In the genomic region with DNA sequence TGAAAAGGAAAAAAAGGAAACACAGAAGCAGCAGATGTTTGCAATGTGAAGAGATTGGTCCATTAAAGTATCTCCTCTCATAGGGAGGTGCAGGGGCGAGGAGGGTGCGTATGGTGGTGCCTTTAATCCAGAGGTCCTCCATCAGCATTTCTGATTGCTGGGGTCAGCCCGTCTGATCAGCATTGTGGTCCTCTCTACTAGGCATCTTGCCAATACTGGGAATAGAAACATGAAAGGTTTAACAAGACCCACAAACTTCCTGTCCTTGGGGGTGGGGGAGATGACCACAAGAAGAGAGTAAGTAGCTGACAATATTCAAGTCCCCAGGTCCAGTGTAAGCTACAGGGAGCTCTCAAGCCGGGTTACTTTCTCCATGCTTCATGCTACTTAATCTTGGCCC, we compare ENCODE assay signal across 9 mouse cellular contexts. TPM values are rescaled to one million over a fixed set of nuclear protein-coding genes. Genes with fewer than 3 reads are reported as not detected.
DNase-seq lines count a peak whose midpoint lies in the region; ATAC-seq and TF ChIP-seq lines count a peak whose summit lies in the region.
"Had no signal": no experiment of that assay in that cellular context is flagged by ENCODE, and none has a peak within 500 bp of the region (broad histone marks: within the 10 kb centered on the region; RNA-seq: fewer than 3 reads in every experiment).

No protein-coding gene starts in this region.

- 63% methylated on average over 4 of the region's 4 CpGs for WGBS in kidney, embryonic 14.5 days
- WGBS in hindbrain, postnatal 0 days = 53% methylated on average over 4 of the region's 4 CpGs
- 76% methylated on average over 4 of the region's 4 CpGs for WGBS in midbrain, embryonic 15.5 days

- H3K79me2 ChIP-seq in MEL (ENCODE audit: control insufficient read depth, insufficient read depth, low read length, poor library complexity) = peaks cover 32% of the 10 kb centered on the region

- no peak for DNase-seq in kidney, adult 11 months
- DNase-seq in MEL (ENCODE audit: low read depth, low spot score) = peak; percentile 63
- no peak for DNase-seq in hindbrain, postnatal 0 days (ENCODE audit: low spot score)
- DNase-seq in adipocyte (ENCODE audit: low spot score) = no peak
- no peak for DNase-seq in left cerebral cortex, postnatal 10 days (ENCODE audit: extremely low spot score in 1 of 2, low spot score in 2 of 2)

- intact Hi-C loops in left cerebral cortex, postnatal 10 days (cut with DNase I) = no loop called here

- no peak for TF ChIP-seq CTCF in MEL (IDR thresholded peaks at IDR 0.05 in 2 of 3, conservative IDR thresholded peaks at IDR 0.05 in 1 of 3; ENCODE audit: control insufficient read depth in 1 of 3, insufficient read depth in 1 of 3, low read depth in 2 of 3, low read length in 3 of 3, poor library complexity in 1 of 3, severe bottlenecking in 1 of 3)
- no peak for TF ChIP-seq CTCF in hindbrain, postnatal 0 days (IDR thresholded peaks at IDR 0.05; ENCODE audit: low read depth)

- ATAC-seq in kidney, embryonic 14.5 days (ENCODE audit: low FRiP score, low TSS enrichment) = no peak
- ATAC-seq in hindbrain, postnatal 0 days = no peak
- no peak for ATAC-seq in midbrain, embryonic 15.5 days (replicated peaks)
- no peak for ATAC-seq in cerebellum, adult (ENCODE audit: insufficient number of reproducible peaks, low FRiP score, low TSS enrichment)

- H3K4me3 ChIP-seq in kidney, embryonic 14.5 days (ENCODE audit: low read length) = peak overlapping the region; percentile 76; the same call in 1 of the 2 replicates
- H3K4me3 ChIP-seq in MEL (ENCODE audit: control insufficient read depth in 1 of 2, insufficient read depth in 1 of 2, low read depth in 2 of 2, low read length in 2 of 2) = peak overlapping the region; percentile 54 to 63
- H3K4me3 ChIP-seq in hindbrain, postnatal 0 days (ENCODE audit: low read length) = no peak overlapping the region
- H3K4me3 ChIP-seq in midbrain, embryonic 15.5 days = peak overlapping the region; percentile 68; the same call in 1 of the 2 replicates

- H3K27ac ChIP-seq in kidney, embryonic 14.5 days (ENCODE audit: low read depth, low read length) = no peak overlapping the region
- H3K27ac ChIP-seq in MEL (ENCODE audit: control insufficient read depth, low read depth, low read length) = peak overlapping the region; percentile 61
- H3K27ac ChIP-seq in hindbrain, postnatal 0 days = no peak overlapping the region
- H3K27ac ChIP-seq in midbrain, embryonic 15.5 days = peak overlapping the region; percentile 51; the same call in 1 of the 2 replicates

- no peak for TF ChIP-seq POLR2A in MEL (IDR thresholded peaks at IDR 0.05; ENCODE audit: control insufficient read depth in 1 of 2, insufficient read depth in 1 of 2, low read depth in 1 of 2, low read length in 2 of 2, poor library complexity in 1 of 2)

- peaks cover 40% of the 10 kb centered on the region for H3K4me1 ChIP-seq in kidney, embryonic 14.5 days (ENCODE audit: control insufficient read depth, insufficient read depth, low read length)
- peaks cover 0 to 23% of the 10 kb centered on the region in 2 experiments; a peak in 3 of 4 replicates for H3K4me1 ChIP-seq in MEL (ENCODE audit: control insufficient read depth in 1 of 2, insufficient read depth in 2 of 2, low read length in 2 of 2)
- no peaks in the 10 kb centered on the region; the same call in 1 of the 2 replicates for H3K4me1 ChIP-seq in hindbrain, postnatal 0 days (ENCODE audit: insufficient read depth, low read length)
- peaks cover 18% of the 10 kb centered on the region for H3K4me1 ChIP-seq in midbrain, embryonic 15.5 days

- H3K9me3 ChIP-seq in kidney, embryonic 14.5 days (ENCODE audit: control insufficient read depth, low read length) = no peaks in the 10 kb centered on the region
- no peaks in the 10 kb centered on the region for H3K9me3 ChIP-seq in MEL (replicated peaks; ENCODE audit: insufficient read depth, low read length)
- H3K9me3 ChIP-seq in hindbrain, postnatal 0 days (ENCODE audit: low read length) = no peaks in the 10 kb centered on the region
- H3K9me3 ChIP-seq in midbrain, embryonic 15.5 days = no peaks in the 10 kb centered on the region

- H3K4me2 ChIP-seq in kidney, embryonic 14.5 days (replicated peaks; ENCODE audit: low read depth, low read length) = peak overlapping the region; percentile 68
- peak overlapping the region; percentile 92; the same call in 1 of the 2 replicates for H3K4me2 ChIP-seq in hindbrain, postnatal 0 days (ENCODE audit: low read depth, low read length)
- H3K4me2 ChIP-seq in midbrain, embryonic 15.5 days = peak overlapping the region; percentile 98

- TF ChIP-seq RAD21 in MEL (IDR thresholded peaks at IDR 0.05; ENCODE audit: low read depth, low read length) = no peak

- H3K36me3 ChIP-seq in kidney, embryonic 14.5 days (ENCODE audit: control insufficient read depth, insufficient read depth, low read length) = no peaks in the 10 kb centered on the region
- H3K36me3 ChIP-seq in MEL (ENCODE audit: control insufficient read depth in 1 of 2, insufficient read depth in 2 of 2, low read length in 2 of 2) = peaks cover 0 to 23% of the 10 kb centered on the region in 2 experiments; a peak in 2 of 4 replicates
- no peaks in the 10 kb centered on the region for H3K36me3 ChIP-seq in hindbrain, postnatal 0 days (ENCODE audit: insufficient read depth, low read length)
- no peaks in the 10 kb centered on the region for H3K36me3 ChIP-seq in midbrain, embryonic 15.5 days (replicated peaks)

- no peak for TF ChIP-seq EP300 in MEL (IDR thresholded peaks at IDR 0.05; ENCODE audit: low read depth in 1 of 2, low read length in 2 of 2)

- H3K27me3 ChIP-seq in kidney, embryonic 14.5 days (ENCODE audit: control insufficient read depth, insufficient read depth, low read length) = no peaks in the 10 kb centered on the region
- H3K27me3 ChIP-seq in MEL (ENCODE audit: control insufficient read depth in 1 of 2, insufficient read depth in 2 of 2, low read length in 2 of 2) = no peaks in the 10 kb centered on the region
- H3K27me3 ChIP-seq in hindbrain, postnatal 0 days (ENCODE audit: insufficient read depth, low read length) = no peaks in the 10 kb centered on the region
- H3K27me3 ChIP-seq in midbrain, embryonic 15.5 days (replicated peaks) = no peaks in the 10 kb centered on the region

- no peak overlapping the region for H3K9ac ChIP-seq in kidney, embryonic 14.5 days (ENCODE audit: low read depth, low read length)
- peak overlapping the region; percentile 61 for H3K9ac ChIP-seq in MEL (ENCODE audit: control insufficient read depth, low read depth, low read length, poor library complexity, severe bottlenecking)
- no peak overlapping the region for H3K9ac ChIP-seq in hindbrain, postnatal 0 days (replicated peaks; ENCODE audit: low read length)
- H3K9ac ChIP-seq in midbrain, embryonic 15.5 days = no peak overlapping the region

RNA-seq across cellular contexts. Expression of gene E2f1, which starts 1.0 kb away (rescaled TPM):
- 10.0 and 11.3 TPM in 2 replicates for polyA plus RNA-seq in kidney, embryonic 14.5 days (2014; fragmentation: Nextera tagmentation; extraction: Ambion mirVana)
- 14.8 and 17.4 TPM in 2 replicates for total RNA-seq in MEL (2012; rRNA removed)
- polyA plus RNA-seq in MEL (2012; ENCODE audit: insufficient read depth in 1 of 2, insufficient read length in 2 of 2, low read depth in 1 of 2, low replicate concordance in 2 of 2, missing spikeins in 1 of 2) = 10 to 100 TPM in 1 of 2 experiments, not detected in 1; 41.6 TPM
- total RNA-seq in hindbrain, postnatal 0 days (2014; rRNA removed) = 6.3 and 6.7 TPM in 2 replicates
- polyA plus RNA-seq in hindbrain, postnatal 0 days (2015; fragmentation: Nextera tagmentation; extraction: Ambion mirVana) = 8.4 and 8.7 TPM in 2 replicates
- polyA plus RNA-seq in midbrain, embryonic 15.5 days (2015; fragmentation: Nextera tagmentation; extraction: Ambion mirVana) = 5.4 and 7.1 TPM in 2 replicates
- total RNA-seq in left cerebral cortex, postnatal 10 days (2021) = 10 to 100 TPM; 12.2 to 12.6 TPM

RNA-seq across cellular contexts. Expression of gene Necab3, which starts 12.0 kb away (rescaled TPM):
- 2.4 and 2.5 TPM in 2 replicates for polyA plus RNA-seq in kidney, embryonic 14.5 days (2014; fragmentation: Nextera tagmentation; extraction: Ambion mirVana)
- 3.8 and 4.0 TPM in 2 replicates for total RNA-seq in MEL (2012; rRNA removed)
- polyA plus RNA-seq in MEL (2012; ENCODE audit: insufficient read depth in 1 of 2, insufficient read length in 2 of 2, low read depth in 1 of 2, low replicate concordance in 2 of 2, missing spikeins in 1 of 2) = 10 to 100 TPM in 1 of 2 experiments, not detected in 1; 12.1 TPM
- total RNA-seq in hindbrain, postnatal 0 days (2014; rRNA removed) = 35.1 and 52.2 TPM in 2 replicates
- polyA plus RNA-seq in hindbrain, postnatal 0 days (2015; fragmentation: Nextera tagmentation; extraction: Ambion mirVana) = 22.9 and 27.0 TPM in 2 replicates
- 15.4 and 18.0 TPM in 2 replicates for polyA plus RNA-seq in midbrain, embryonic 15.5 days (2015; fragmentation: Nextera tagmentation; extraction: Ambion mirVana)
- 10 to 100 TPM; 59.5 to 63.2 TPM for total RNA-seq in left cerebral cortex, postnatal 10 days (2021)

RNA-seq across cellular contexts. Expression of gene Actl10, which starts 19.1 kb away (rescaled TPM):
- polyA plus RNA-seq in kidney, embryonic 14.5 days (2014; fragmentation: Nextera tagmentation; extraction: Ambion mirVana) = not detected in 2 replicates
- total RNA-seq in MEL (2012; rRNA removed) = 0.13 and 0.35 TPM in 2 replicates
- polyA plus RNA-seq in MEL (2012; ENCODE audit: insufficient read depth in 1 of 2, insufficient read length in 2 of 2, low read depth in 1 of 2, low replicate concordance in 2 of 2, missing spikeins in 1 of 2) = under 1 TPM in 1 of 2 experiments, not detected in 1; 0.79 TPM
- total RNA-seq in hindbrain, postnatal 0 days (2014; rRNA removed) = 0.52 TPM in 1 of 2 replicates, not detected in the other
- 0.23 TPM in 1 of 2 replicates, not detected in the other for polyA plus RNA-seq in hindbrain, postnatal 0 days (2015; fragmentation: Nextera tagmentation; extraction: Ambion mirVana)
- 0.36 and 0.60 TPM in 2 replicates for polyA plus RNA-seq in midbrain, embryonic 15.5 days (2015; fragmentation: Nextera tagmentation; extraction: Ambion mirVana)
- total RNA-seq in left cerebral cortex, postnatal 10 days (2021) = not detected
- total RNA-seq: left cerebral cortex, adult 8-10 months had no signal

RNA-seq across cellular contexts. Expression of gene 1700003F12Rik, which starts 23.8 kb away (rescaled TPM):
- 0.54 and 0.89 TPM in 2 replicates for polyA plus RNA-seq in kidney, embryonic 14.5 days (2014; fragmentation: Nextera tagmentation; extraction: Ambion mirVana)
- 0.26 and 0.42 TPM in 2 replicates for total RNA-seq in MEL (2012; rRNA removed)
- polyA plus RNA-seq in MEL (2012; ENCODE audit: insufficient read depth in 1 of 2, insufficient read length in 2 of 2, low read depth in 1 of 2, low replicate concordance in 2 of 2, missing spikeins in 1 of 2) = under 1 TPM in 1 of 2 experiments, not detected in 1; 0.72 TPM
- 0.90 and 1.9 TPM in 2 replicates for total RNA-seq in hindbrain, postnatal 0 days (2014; rRNA removed)
- 3.9 and 4.0 TPM in 2 replicates for polyA plus RNA-seq in hindbrain, postnatal 0 days (2015; fragmentation: Nextera tagmentation; extraction: Ambion mirVana)
- polyA plus RNA-seq in midbrain, embryonic 15.5 days (2015; fragmentation: Nextera tagmentation; extraction: Ambion mirVana) = 1.8 and 2.1 TPM in 2 replicates
- total RNA-seq in left cerebral cortex, postnatal 10 days (2021) = under 1 TPM in 1 of 2 experiments, not detected in 1; 0.71 TPM

RNA-seq across cellular contexts. Expression of gene Pxmp4, which starts 32.8 kb away (rescaled TPM):
- polyA plus RNA-seq in kidney, embryonic 14.5 days (2014; fragmentation: Nextera tagmentation; extraction: Ambion mirVana) = 20.4 and 25.9 TPM in 2 replicates
- total RNA-seq in MEL (2012; rRNA removed) = 5.9 and 6.8 TPM in 2 replicates
- 10 to 100 TPM in 1 of 2 experiments, not detected in 1; 12.2 TPM for polyA plus RNA-seq in MEL (2012; ENCODE audit: insufficient read depth in 1 of 2, insufficient read length in 2 of 2, low read depth in 1 of 2, low replicate concordance in 2 of 2, missing spikeins in 1 of 2)
- total RNA-seq in hindbrain, postnatal 0 days (2014; rRNA removed) = 24.8 and 31.1 TPM in 2 replicates
- 21.9 and 24.1 TPM in 2 replicates for polyA plus RNA-seq in hindbrain, postnatal 0 days (2015; fragmentation: Nextera tagmentation; extraction: Ambion mirVana)
- polyA plus RNA-seq in midbrain, embryonic 15.5 days (2015; fragmentation: Nextera tagmentation; extraction: Ambion mirVana) = 15.7 and 15.9 TPM in 2 replicates
- total RNA-seq in left cerebral cortex, postnatal 10 days (2021) = 10 to 100 TPM; 17.4 to 18.6 TPM

Comparison
In these comparisons a context has a peak if more than half of its experiments do, and no peak if none do; other contexts are left out.
1. H3K27ac ChIP-seq: peak in MEL (single experiment) and midbrain, embryonic 15.5 days (single experiment); none in kidney, embryonic 14.5 days (single experiment) and hindbrain, postnatal 0 days (single experiment).
2. Peak in every context shown above with its lines, with median percentiles within 50 percentile points of each other: H3K4me2 ChIP-seq.